Mouse (Mus musculus) bone marrow macrophage, adult 2 months (primary cell): ENCODE results near the gene Prpf6.

Source experiments
- CTCF ChIP-seq: IDR thresholded peaks from 2 replicates; pipeline ENCODE4 v1.5.1; 2012; ENCODE audit warnings: low read depth, mild to moderate bottlenecking, low read length, moderate library complexity
- POLR2A ChIP-seq: IDR thresholded peaks from 2 replicates; pipeline ENCODE4 v1.6.1; 2012; ENCODE audit warnings: mild to moderate bottlenecking, low read depth, low read length, borderline replicate concordance

GRCm38 (mm10) chr2:181572921-181573920 lies 18.4 kb upstream of the Prpf6 start:
- TF ChIP-seq CTCF: no peak
- TF ChIP-seq POLR2A: no peak
